Mouse (Mus musculus): ENCODE results near the gene Ceacam19. TPM values are rescaled to one million over a fixed set of nuclear protein-coding genes. Genes with fewer than 3 reads are reported as not detected.

The Ceacam19 gene
- polyA plus RNA-seq, 1 experiment, result not detected

- Histone ChIP-seq H3K4me1 (peaks cover 48% of the 10 kb centered on the region), H3K9me3 (no peaks in the 10 kb centered on the region), H3K27me3 (replicated peaks) (peaks cover 10% of the 10 kb centered on the region), H3K4me3 (replicated peaks) (no peak overlapping the region), H3K36me3 (replicated peaks; ENCODE audit: low read length) (no peaks in the 10 kb centered on the region)
- TF ChIP-seq GATA1 (IDR thresholded peaks at IDR 0.05; ENCODE audit: borderline replicate concordance, low read length) (no peak), FLI1 (IDR thresholded peaks at IDR 0.05; ENCODE audit: low read length) (no peak)
These were observed 45.9 kb downstream of the Ceacam19 start for GRCm38 (mm10) chr7:19841686-19842413.

GRCm38 (mm10) chr7:19840936-19841335 is 46.8 kb downstream of the Ceacam19 start:
- peaks cover 10% of the 10 kb centered on the region for H3K27me3 ChIP-seq (replicated peaks)
- no peaks in the 10 kb centered on the region for H3K9me3 ChIP-seq
- H3K36me3 ChIP-seq (replicated peaks; ENCODE audit: low read length), result no peaks in the 10 kb centered on the region
- H3K4me1 ChIP-seq, result peaks cover 51% of the 10 kb centered on the region
- H3K4me3 ChIP-seq (replicated peaks), result no peak overlapping the region
- TF ChIP-seq GATA1 (IDR thresholded peaks at IDR 0.05; ENCODE audit: borderline replicate concordance, low read length) (no peak), FLI1 (IDR thresholded peaks at IDR 0.05; ENCODE audit: low read length) (no peak)

GRCm38 (mm10) chr7:19840371-19840770 is 47.4 kb downstream of the Ceacam19 start:
- Histone ChIP-seq H3K4me3 (replicated peaks) (no peak overlapping the region), H3K4me1 (peaks cover 51% of the 10 kb centered on the region), H3K27me3 (replicated peaks) (peaks cover 10% of the 10 kb centered on the region), H3K9me3 (no peaks in the 10 kb centered on the region), H3K36me3 (replicated peaks; ENCODE audit: low read length) (no peaks in the 10 kb centered on the region)
- TF ChIP-seq GATA1 (IDR thresholded peaks at IDR 0.05; ENCODE audit: borderline replicate concordance, low read length), result no peak
- no peak for TF ChIP-seq FLI1 (IDR thresholded peaks at IDR 0.05; ENCODE audit: low read length)

DNA sequence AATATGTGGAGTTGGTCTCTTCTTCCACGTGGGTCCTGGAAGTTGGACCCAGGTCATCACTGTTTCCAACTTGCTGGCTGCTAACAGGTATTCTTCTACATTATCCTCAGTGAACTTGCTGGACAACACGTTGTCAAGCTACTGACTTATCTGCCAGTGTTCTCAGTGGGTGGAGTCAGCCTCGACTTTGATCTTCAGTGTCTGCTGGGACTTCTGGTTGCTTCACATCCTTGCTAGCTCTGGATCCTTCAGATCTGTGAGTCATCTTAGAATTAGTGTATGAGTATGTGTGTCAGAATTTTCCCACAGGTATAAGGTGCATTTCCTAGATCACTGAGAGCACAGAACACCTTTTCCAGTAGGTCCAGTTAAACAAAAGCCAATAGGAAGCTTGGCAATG is 50.9 kb downstream of the Ceacam19 start:
- H3K9me3 ChIP-seq, result no peaks in the 10 kb centered on the region
- TF ChIP-seq FLI1 (IDR thresholded peaks at IDR 0.05; ENCODE audit: low read length) (no peak), GATA1 (IDR thresholded peaks at IDR 0.05; ENCODE audit: borderline replicate concordance, low read length) (no peak)
- H3K4me3 ChIP-seq (replicated peaks), result no peak overlapping the region
- H3K4me1 ChIP-seq, result peaks cover 41% of the 10 kb centered on the region
- no peaks in the 10 kb centered on the region for H3K27me3 ChIP-seq (replicated peaks)
- no peaks in the 10 kb centered on the region for H3K36me3 ChIP-seq (replicated peaks; ENCODE audit: low read length)

DNA sequence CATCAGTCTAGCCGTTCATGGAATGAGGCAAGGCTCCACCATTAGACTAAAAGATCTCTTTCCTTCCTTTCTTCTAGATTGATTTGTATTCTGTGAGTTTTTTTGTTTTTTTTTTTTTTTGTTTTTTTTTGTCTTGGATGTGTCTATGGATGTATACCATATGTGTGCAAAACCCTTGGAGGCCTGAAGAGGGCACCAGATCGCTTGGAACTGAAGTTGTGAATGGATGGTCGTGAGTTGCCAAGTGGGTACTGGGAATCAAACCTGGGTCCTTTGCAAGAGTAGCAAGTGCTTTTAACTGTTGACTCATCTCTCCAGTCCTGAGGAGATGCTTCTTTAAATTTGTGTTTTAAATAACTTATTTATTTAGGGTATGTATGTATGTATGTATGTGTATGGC is 53.7 kb downstream of the Ceacam19 start:
- Histone ChIP-seq H3K4me3 (replicated peaks) (no peak overlapping the region), H3K36me3 (replicated peaks; ENCODE audit: low read length) (peaks cover 6% of the 10 kb centered on the region), H3K4me1 (peaks cover 56% of the 10 kb centered on the region), H3K27me3 (replicated peaks) (no peaks in the 10 kb centered on the region), H3K9me3 (peaks cover 7% of the 10 kb centered on the region)
- TF ChIP-seq GATA1 (IDR thresholded peaks at IDR 0.05; ENCODE audit: borderline replicate concordance, low read length) (no peak), FLI1 (IDR thresholded peaks at IDR 0.05; ENCODE audit: low read length) (no peak)

GRCm38 (mm10) chr7:19831837-19832236 is 55.9 kb downstream of the Ceacam19 start:
- H3K27me3 ChIP-seq (replicated peaks), result no peaks in the 10 kb centered on the region
- H3K36me3 ChIP-seq (replicated peaks; ENCODE audit: low read length), result peaks cover 6% of the 10 kb centered on the region
- H3K9me3 ChIP-seq, result peaks cover 7% of the 10 kb centered on the region
- H3K4me1 ChIP-seq, result peaks cover 56% of the 10 kb centered on the region
- H3K4me3 ChIP-seq (replicated peaks), result peak overlapping the region; percentile 85
- TF ChIP-seq GATA1 (IDR thresholded peaks at IDR 0.05; ENCODE audit: borderline replicate concordance, low read length) (no peak), FLI1 (IDR thresholded peaks at IDR 0.05; ENCODE audit: low read length) (no peak)

- Histone ChIP-seq H3K4me1 (peaks cover 64% of the 10 kb centered on the region), H3K4me3 (replicated peaks) (peak overlapping the region; percentile 85), H3K36me3 (replicated peaks; ENCODE audit: low read length) (peaks cover 6% of the 10 kb centered on the region), H3K27me3 (replicated peaks) (no peaks in the 10 kb centered on the region), H3K9me3 (peaks cover 7% of the 10 kb centered on the region)
- no peak for TF ChIP-seq GATA1 (IDR thresholded peaks at IDR 0.05; ENCODE audit: borderline replicate concordance, low read length)
- no peak for TF ChIP-seq FLI1 (IDR thresholded peaks at IDR 0.05; ENCODE audit: low read length)
These were observed 57.0 kb downstream of the Ceacam19 start for GRCm38 (mm10) chr7:19830682-19831156.

DNA sequence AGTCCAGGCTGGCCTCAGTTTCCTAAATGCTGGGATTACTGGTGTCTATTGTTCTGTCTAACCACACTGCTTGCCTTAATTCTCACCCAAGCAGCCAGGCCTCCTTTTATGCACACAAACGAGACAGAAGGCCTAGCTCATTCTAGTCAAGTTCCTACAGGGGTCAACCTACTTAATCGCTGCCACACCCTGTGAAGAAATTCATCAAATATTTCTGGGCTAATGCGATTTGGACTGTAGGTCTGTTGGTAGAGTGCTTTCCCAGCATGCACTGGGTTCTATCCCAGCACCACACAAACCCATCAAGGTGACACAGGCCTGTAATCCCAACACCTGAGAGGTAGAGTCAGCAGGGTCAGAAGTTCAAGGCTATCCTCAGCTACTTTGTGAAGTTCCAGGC is 58.1 kb downstream of the Ceacam19 start:
- Histone ChIP-seq H3K4me1 (peaks cover 74% of the 10 kb centered on the region), H3K36me3 (replicated peaks; ENCODE audit: low read length) (peaks cover 6% of the 10 kb centered on the region), H3K9me3 (peaks cover 7% of the 10 kb centered on the region), H3K4me3 (replicated peaks) (no peak overlapping the region), H3K27me3 (replicated peaks) (no peaks in the 10 kb centered on the region)
- TF ChIP-seq GATA1 (IDR thresholded peaks at IDR 0.05; ENCODE audit: borderline replicate concordance, low read length), result no peak
- no peak for TF ChIP-seq FLI1 (IDR thresholded peaks at IDR 0.05; ENCODE audit: low read length)

DNA sequence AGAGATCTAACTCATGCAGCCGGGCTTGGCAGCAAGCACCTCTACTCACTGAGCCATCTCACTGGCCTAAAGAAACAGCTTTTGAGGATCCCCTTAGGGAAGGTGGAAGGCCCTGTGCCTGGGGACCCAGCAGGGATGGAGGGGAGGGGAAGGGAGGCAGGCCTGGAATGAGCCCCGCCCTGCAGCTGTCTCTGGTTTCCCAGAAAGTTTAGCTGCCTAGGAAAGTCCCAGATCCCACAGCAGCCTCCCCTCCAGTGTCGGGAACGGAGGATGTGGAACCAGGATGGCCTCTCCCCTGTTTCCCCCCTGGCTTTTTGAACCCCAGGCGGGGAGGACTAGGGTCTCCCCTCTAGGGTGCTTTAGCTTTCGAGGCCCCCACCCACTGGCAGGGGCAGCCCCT is 61.0 kb downstream of the Ceacam19 start:
- TF ChIP-seq FLI1 (IDR thresholded peaks at IDR 0.05; ENCODE audit: low read length) (no peak), GATA1 (IDR thresholded peaks at IDR 0.05; ENCODE audit: borderline replicate concordance, low read length) (no peak)
- peaks cover 82% of the 10 kb centered on the region for H3K4me1 ChIP-seq
- peaks cover 7% of the 10 kb centered on the region for H3K9me3 ChIP-seq

More for the DNA sequence above, 61.0 kb downstream of the Ceacam19 start:
- H3K36me3 ChIP-seq (replicated peaks; ENCODE audit: low read length), result peaks cover 6% of the 10 kb centered on the region
- no peaks in the 10 kb centered on the region for H3K27me3 ChIP-seq (replicated peaks)
- no peak overlapping the region for H3K4me3 ChIP-seq (replicated peaks)

Other genes with a start within 250 kb of the Ceacam19 start
- gene Clptm1, start 222.9 kb downstream of the Ceacam19 start, polyA plus RNA-seq (2012; ENCODE audit: insufficient read depth, low replicate concordance), result 153 and 336 TPM in 2 replicates
- 114 TPM in 1 of 2 replicates, not detected in the other for gene Apoc2, start 210.0 kb downstream of the Ceacam19 start, polyA plus RNA-seq (2012; ENCODE audit: insufficient read depth, low replicate concordance)
- not detected in 2 replicates for gene Gm44805, start 206.5 kb downstream of the Ceacam19 start, polyA plus RNA-seq (2012; ENCODE audit: insufficient read depth, low replicate concordance)
- 7.1 and 10.7 TPM in 2 replicates for gene Apoc4, start 206.5 kb downstream of the Ceacam19 start, polyA plus RNA-seq (2012; ENCODE audit: insufficient read depth, low replicate concordance)
- gene Apoc1, start 195.3 kb downstream of the Ceacam19 start, polyA plus RNA-seq (2012; ENCODE audit: insufficient read depth, low replicate concordance), result 31.2 and 454 TPM in 2 replicates
- gene Apoe, start 188.8 kb downstream of the Ceacam19 start, polyA plus RNA-seq (2012; ENCODE audit: insufficient read depth, low replicate concordance), result 302 and 6,452 TPM in 2 replicates
- 129 and 184 TPM in 2 replicates for gene Tomm40, start 172.5 kb downstream of the Ceacam19 start, polyA plus RNA-seq (2012; ENCODE audit: insufficient read depth, low replicate concordance)
- 4.0 and 6.8 TPM in 2 replicates for gene Nectin2, start 137.5 kb downstream of the Ceacam19 start, polyA plus RNA-seq (2012; ENCODE audit: insufficient read depth, low replicate concordance)
- gene Bcam, start 116.9 kb downstream of the Ceacam19 start, polyA plus RNA-seq (2012; ENCODE audit: insufficient read depth, low replicate concordance), result 0.58 and 1.6 TPM in 2 replicates
- not detected in 2 replicates for gene Cblc, start 91.2 kb downstream of the Ceacam19 start, polyA plus RNA-seq (2012; ENCODE audit: insufficient read depth, low replicate concordance)
- gene Bcl3, start 65.2 kb downstream of the Ceacam19 start, polyA plus RNA-seq (2012; ENCODE audit: insufficient read depth, low replicate concordance), result 183 and 210 TPM in 2 replicates
- gene Gm19345, start 36.0 kb downstream of the Ceacam19 start, polyA plus RNA-seq (2012; ENCODE audit: insufficient read depth, low replicate concordance), result 0.12 TPM in 1 of 2 replicates, not detected in the other
- 2.0 and 6.1 TPM in 2 replicates for gene Ceacam16, start 26.7 kb downstream of the Ceacam19 start, polyA plus RNA-seq (2012; ENCODE audit: insufficient read depth, low replicate concordance)
- gene Pvr, start 33.2 kb upstream of the Ceacam19 start, polyA plus RNA-seq (2012; ENCODE audit: insufficient read depth, low replicate concordance), result 0.34 TPM in 1 of 2 replicates, not detected in the other
- gene Igsf23, start 62.8 kb upstream of the Ceacam19 start, polyA plus RNA-seq (2012; ENCODE audit: insufficient read depth, low replicate concordance), result not detected in 2 replicates
- not detected in 2 replicates for gene Ceacam20, start 77.4 kb upstream of the Ceacam19 start, polyA plus RNA-seq (2012; ENCODE audit: insufficient read depth, low replicate concordance)
- not detected in 2 replicates for gene Nlrp9b, start 103.5 kb upstream of the Ceacam19 start, polyA plus RNA-seq (2012; ENCODE audit: insufficient read depth, low replicate concordance)
- not detected in 2 replicates for gene Vmn1r91, start 211.7 kb upstream of the Ceacam19 start, polyA plus RNA-seq (2012; ENCODE audit: insufficient read depth, low replicate concordance)
- gene Gm16442, start 234.6 kb upstream of the Ceacam19 start, polyA plus RNA-seq (2012; ENCODE audit: insufficient read depth, low replicate concordance), result not detected in 2 replicates

Measured in megakaryocyte, embryonic 14.5 days (primary cell).